Comparison of ENCODE assay signal across 7 mouse cellular contexts in the genomic region with DNA sequence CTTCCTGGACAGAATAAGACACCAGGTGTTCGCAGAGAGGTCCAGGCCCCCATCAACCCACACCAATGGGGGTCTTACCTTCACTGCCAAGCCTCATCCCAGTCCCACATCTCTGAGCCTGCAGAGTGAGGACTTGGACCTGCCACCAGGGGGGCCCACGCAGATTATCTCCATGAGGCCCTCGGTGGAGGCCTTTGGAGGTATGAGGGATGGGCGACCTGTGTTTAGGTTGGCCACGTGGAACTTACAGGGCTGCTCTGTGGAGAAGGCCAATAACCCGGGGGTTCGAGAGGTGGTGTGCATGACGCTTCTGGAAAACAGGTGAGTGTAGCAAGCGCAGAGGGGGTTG. TPM values are rescaled to one million over a fixed set of nuclear protein-coding genes. Genes with fewer than 3 reads are reported as not detected.
A peak's percentile ranks its signal among the peaks of the same experiment; 100 is the strongest.
DNase-seq lines count a peak whose midpoint lies in the region; ATAC-seq lines count a peak whose summit lies in the region.

No protein-coding gene starts in this region.

- H3K27ac ChIP-seq in lung, embryonic 15.5 days, result no peak overlapping the region
- no peak overlapping the region for H3K27ac ChIP-seq in forebrain, embryonic 14.5 days (ENCODE audit: low read depth, low read length)
- no peak overlapping the region for H3K27ac ChIP-seq in limb, embryonic 12.5 days
- no peak overlapping the region for H3K27ac ChIP-seq in stomach, embryonic 14.5 days (ENCODE audit: low read length)

- H3K4me1 ChIP-seq in lung, embryonic 15.5 days, result peaks cover 64% of the 10 kb centered on the region
- peaks cover 16% of the 10 kb centered on the region for H3K4me1 ChIP-seq in forebrain, embryonic 14.5 days (ENCODE audit: control insufficient read depth, insufficient read depth, low read length)
- H3K4me1 ChIP-seq in limb, embryonic 12.5 days (replicated peaks), result peaks cover 45% of the 10 kb centered on the region
- peaks cover 14% of the 10 kb centered on the region; the same call in 1 of the 2 replicates for H3K4me1 ChIP-seq in stomach, embryonic 14.5 days (ENCODE audit: control insufficient read depth, insufficient read depth, low read length)

- no peak for DNase-seq in lung, postnatal 25 days (ENCODE audit: low spot score)
- no peak for DNase-seq in forebrain, embryonic 14.5 days (ENCODE audit: low spot score)
- DNase-seq in urinary bladder, postnatal 14 days (ENCODE audit: low spot score), result no peak
- DNase-seq in ovary, postnatal 14 days (ENCODE audit: low spot score), result no peak

- H3K36me3 ChIP-seq in lung, embryonic 15.5 days, result no peaks in the 10 kb centered on the region
- no peaks in the 10 kb centered on the region for H3K36me3 ChIP-seq in forebrain, embryonic 14.5 days (ENCODE audit: control insufficient read depth, insufficient read depth, low read length)
- peaks cover 9% of the 10 kb centered on the region; the same call in 1 of the 2 replicates for H3K36me3 ChIP-seq in limb, embryonic 12.5 days
- H3K36me3 ChIP-seq in stomach, embryonic 14.5 days (ENCODE audit: control insufficient read depth, insufficient read depth, low read length), result no peaks in the 10 kb centered on the region

- H3K4me3 ChIP-seq in lung, embryonic 15.5 days, result no peak overlapping the region; the same call in 1 of the 2 replicates
- H3K4me3 ChIP-seq in forebrain, embryonic 14.5 days (ENCODE audit: low read depth, low read length), result no peak overlapping the region
- peak overlapping the region; percentile 72 for H3K4me3 ChIP-seq in limb, embryonic 12.5 days (replicated peaks)
- H3K4me3 ChIP-seq in stomach, embryonic 14.5 days (ENCODE audit: low read depth, low read length), result no peak overlapping the region

- H3K27me3 ChIP-seq in lung, embryonic 15.5 days, result no peaks in the 10 kb centered on the region
- no peaks in the 10 kb centered on the region for H3K27me3 ChIP-seq in forebrain, embryonic 14.5 days (replicated peaks; ENCODE audit: control insufficient read depth, insufficient read depth, low read length)
- no peaks in the 10 kb centered on the region for H3K27me3 ChIP-seq in limb, embryonic 12.5 days
- H3K27me3 ChIP-seq in stomach, embryonic 14.5 days (ENCODE audit: control insufficient read depth, insufficient read depth, low read length), result no peaks in the 10 kb centered on the region

- WGBS in lung, embryonic 15.5 days, result 82% methylated on average over 9 of the region's 9 CpGs
- 87% methylated on average over 9 of the region's 9 CpGs for WGBS in forebrain, embryonic 14.5 days
- WGBS in limb, embryonic 12.5 days, result 81% methylated on average over 9 of the region's 9 CpGs
- WGBS in stomach, embryonic 14.5 days, result 86% methylated on average over 9 of the region's 9 CpGs

- H3K9ac ChIP-seq in lung, embryonic 15.5 days, result no peak overlapping the region
- H3K9ac ChIP-seq in forebrain, embryonic 14.5 days (ENCODE audit: low read length), result no peak overlapping the region
- no peak overlapping the region for H3K9ac ChIP-seq in limb, embryonic 12.5 days (replicated peaks)
- no peak overlapping the region for H3K9ac ChIP-seq in stomach, embryonic 14.5 days (replicated peaks; ENCODE audit: low read depth, low read length)

- H3K9me3 ChIP-seq in lung, embryonic 15.5 days, result no peaks in the 10 kb centered on the region
- no peaks in the 10 kb centered on the region for H3K9me3 ChIP-seq in forebrain, embryonic 14.5 days (replicated peaks; ENCODE audit: control insufficient read depth, low read length)
- H3K9me3 ChIP-seq in limb, embryonic 12.5 days, result no peaks in the 10 kb centered on the region
- no peaks in the 10 kb centered on the region for H3K9me3 ChIP-seq in stomach, embryonic 14.5 days (ENCODE audit: control insufficient read depth, low read depth, low read length)

- no peak for ATAC-seq in lung, embryonic 15.5 days (ENCODE audit: borderline replicate concordance, extremely low read depth, low FRiP score, low TSS enrichment)
- ATAC-seq in forebrain, embryonic 14.5 days, result no peak
- no peak for ATAC-seq in limb, embryonic 12.5 days (ENCODE audit: insufficient number of reproducible peaks, insufficient read depth, low FRiP score, low TSS enrichment, low read depth)
- ATAC-seq in stomach, embryonic 14.5 days (ENCODE audit: insufficient number of reproducible peaks, insufficient read depth, low FRiP score, low read depth), result no peak

- H3K4me2 ChIP-seq in lung, embryonic 15.5 days, result peak overlapping the region; percentile 97
- peak overlapping the region; percentile 77 for H3K4me2 ChIP-seq in forebrain, embryonic 14.5 days (ENCODE audit: low read length)
- peak overlapping the region; percentile 72 for H3K4me2 ChIP-seq in limb, embryonic 12.5 days
- peak overlapping the region; percentile 76; the same call in 1 of the 2 replicates for H3K4me2 ChIP-seq in stomach, embryonic 14.5 days (replicated peaks; ENCODE audit: low read depth, low read length)

RNA-seq across cellular contexts. Expression of a gene that starts 1.6 kb away (rescaled TPM):
- 10.6 and 10.9 TPM in 2 replicates for polyA plus RNA-seq in lung, embryonic 15.5 days (2015; fragmentation: Nextera tagmentation; extraction: Ambion mirVana)
- 9.7 and 11.6 TPM in 2 replicates for polyA plus RNA-seq in forebrain, embryonic 14.5 days (2014; fragmentation: Nextera tagmentation; extraction: Ambion mirVana)
- 24.1 and 24.3 TPM in 2 replicates for polyA plus RNA-seq in limb, embryonic 12.5 days (2016; fragmentation: Nextera tagmentation; extraction: Ambion mirVana)
- 10.1 and 11.5 TPM in 2 replicates for polyA plus RNA-seq in stomach, embryonic 14.5 days (2014; fragmentation: Nextera tagmentation; extraction: Ambion mirVana)
